Mouse (Mus musculus) thymus, postnatal 10 days (tissue): ENCODE measurements around the gene Wrnip1.

Experiments
- DNase-seq, 2 experiments: peaks; one replicate each; pipeline ENCODE4 v3.0.0; 2021; ENCODE audit warnings: low spot score in 2 of 2

Gene Wrnip1

DNA sequence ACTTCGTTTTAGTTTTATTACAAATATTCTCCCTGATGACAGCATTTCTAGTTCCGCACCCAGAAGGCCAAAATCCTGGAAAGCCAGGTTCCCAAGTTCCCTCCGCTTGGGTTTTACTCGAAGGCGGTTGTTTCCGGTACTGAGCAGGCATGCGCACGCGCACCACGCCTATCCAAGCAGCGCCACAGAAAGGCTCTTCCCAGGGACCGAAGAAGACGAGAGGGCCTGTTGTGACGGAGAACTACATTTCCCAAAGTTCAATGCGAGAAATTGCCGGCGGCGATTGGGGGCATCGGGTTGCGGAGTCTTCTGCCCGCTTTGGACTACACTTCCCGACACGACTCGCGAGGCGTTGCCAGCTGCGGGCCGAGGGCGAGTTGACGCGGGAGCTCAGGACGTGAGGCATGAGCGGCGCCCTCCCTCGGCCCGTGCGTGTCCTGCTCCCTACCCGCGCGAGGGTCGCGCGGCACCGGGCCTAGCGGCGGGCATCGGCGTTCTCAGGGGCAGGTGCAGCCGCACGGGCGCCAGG lies at the start of gene Wrnip1:
Gene Wrnip1 (plus strand): TSS at position 346 of the 529 bp plus-strand sequence.
- peak; percentile 93 to 95 for DNase-seq

GRCm38 (mm10) chr13:32752066-32752657 lies 49.7 kb upstream of the Wrnip1 start:
- no peak for DNase-seq

- no peak for DNase-seq
Observed at GRCm38 (mm10) chr13:32759036-32759435, 42.8 kb upstream of the Wrnip1 start.

- DNase-seq: no peak
Observed at GRCm38 (mm10) chr13:32760795-32761194, 41.0 kb upstream of the Wrnip1 start.

- DNase-seq: no peak
Observed at GRCm38 (mm10) chr13:32763141-32763540, 38.7 kb upstream of the Wrnip1 start.

DNA sequence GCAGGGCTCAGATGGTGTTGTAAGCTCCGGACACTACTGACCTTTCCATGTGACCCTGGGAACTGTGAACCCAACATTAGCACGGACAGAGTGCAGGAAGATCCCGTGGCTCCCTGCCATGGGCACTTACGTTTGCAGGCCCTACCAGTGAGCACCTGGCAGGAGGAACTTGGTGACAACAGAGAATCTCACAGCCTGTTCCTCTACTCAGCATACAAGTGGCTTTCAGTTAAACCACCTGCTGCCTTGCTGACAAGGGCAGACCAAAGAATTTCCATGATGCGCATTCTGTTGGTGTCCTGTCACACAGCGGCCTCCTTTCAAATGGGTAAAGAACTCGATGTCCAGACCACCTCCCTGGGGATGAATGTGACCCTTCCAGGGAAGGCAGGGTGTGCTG lies 37.4 kb upstream of the Wrnip1 start:
- no peak for DNase-seq

GRCm38 (mm10) chr13:32768104-32768503 lies 33.7 kb upstream of the Wrnip1 start:
- peak in 1 of 2 experiments; percentile 57 for DNase-seq

GRCm38 (mm10) chr13:32769960-32770359 lies 31.9 kb upstream of the Wrnip1 start:
- DNase-seq: no peak

- DNase-seq: no peak
Observed at GRCm38 (mm10) chr13:32775889-32776288, 25.9 kb upstream of the Wrnip1 start.

DNA sequence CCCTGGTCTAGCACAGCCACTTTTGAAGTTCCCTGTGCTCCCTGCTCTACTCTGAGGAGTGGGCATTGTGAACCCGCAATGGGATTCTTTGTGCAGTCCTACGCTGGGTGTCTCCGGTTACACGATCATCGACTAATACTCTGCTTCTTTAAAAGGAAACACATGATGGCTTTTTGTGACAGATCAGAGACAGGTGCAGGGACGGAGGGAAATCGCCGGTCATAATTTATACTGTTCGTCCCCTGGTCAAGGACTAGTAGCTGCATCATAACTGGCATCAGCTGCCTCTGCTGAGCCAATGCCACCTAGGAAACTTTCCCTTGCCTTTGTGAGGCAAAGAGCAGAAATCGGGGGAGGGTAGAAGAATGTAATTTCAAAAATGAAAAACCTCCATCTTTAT lies 25.5 kb upstream of the Wrnip1 start:
- no peak for DNase-seq

GRCm38 (mm10) chr13:32778861-32779260 lies 23.0 kb upstream of the Wrnip1 start:
- no peak for DNase-seq

- no peak for DNase-seq
Observed at GRCm38 (mm10) chr13:32783055-32783454, 18.8 kb upstream of the Wrnip1 start.

GRCm38 (mm10) chr13:32783816-32784215 lies 18.0 kb upstream of the Wrnip1 start, which contains the start of gene Mylk4:
Gene Mylk4 (minus strand): TSS chr13:32783954.
- DNase-seq: no peak

GRCm38 (mm10) chr13:32787584-32787983 lies 14.3 kb upstream of the Wrnip1 start:
- no peak for DNase-seq

- DNase-seq: no peak
Observed at GRCm38 (mm10) chr13:32789781-32790180, 12.1 kb upstream of the Wrnip1 start.

GRCm38 (mm10) chr13:32794619-32795018 lies 7.2 kb upstream of the Wrnip1 start:
- DNase-seq: no peak

DNA sequence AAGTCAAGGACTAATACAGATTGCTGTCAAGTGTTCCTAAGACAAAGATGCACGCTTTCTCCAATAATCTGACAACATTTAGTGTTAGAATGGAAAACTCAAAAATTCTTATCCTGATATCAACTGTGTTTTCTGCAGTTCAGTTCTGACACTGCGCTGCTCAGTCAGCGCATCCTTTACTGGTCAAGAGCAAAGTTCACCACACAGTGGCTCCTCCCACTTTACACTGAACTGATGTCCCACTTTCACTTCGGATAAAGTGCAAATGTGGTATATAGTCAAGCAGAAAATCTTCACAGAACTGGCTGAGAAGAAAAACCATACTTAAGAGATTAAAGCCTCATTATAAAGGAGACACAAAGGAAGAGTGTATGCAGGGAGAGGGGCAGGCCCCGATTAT lies 6.7 kb upstream of the Wrnip1 start:
- no peak for DNase-seq

DNA sequence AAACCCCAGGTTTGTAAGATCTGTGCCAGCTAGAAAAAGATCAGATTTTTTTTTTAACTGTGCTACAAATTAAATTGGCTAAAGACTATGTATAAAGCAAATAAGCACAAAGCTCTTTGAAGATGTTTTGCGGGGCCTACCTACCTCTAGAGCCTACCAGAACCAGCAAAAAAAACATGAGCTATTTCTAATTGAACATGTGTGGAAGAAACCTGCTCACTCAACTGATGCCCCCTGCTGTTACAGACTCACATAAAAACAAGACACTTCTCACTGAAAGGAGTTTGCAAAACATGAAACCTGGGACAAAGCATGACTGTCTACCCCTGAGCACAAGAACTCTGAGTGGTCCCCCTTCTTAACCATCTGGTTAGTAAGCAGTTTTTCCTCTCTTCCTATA lies 4.8 kb upstream of the Wrnip1 start:
- no peak for DNase-seq

GRCm38 (mm10) chr13:32799131-32799530 lies 2.7 kb upstream of the Wrnip1 start:
- no peak for DNase-seq

DNA sequence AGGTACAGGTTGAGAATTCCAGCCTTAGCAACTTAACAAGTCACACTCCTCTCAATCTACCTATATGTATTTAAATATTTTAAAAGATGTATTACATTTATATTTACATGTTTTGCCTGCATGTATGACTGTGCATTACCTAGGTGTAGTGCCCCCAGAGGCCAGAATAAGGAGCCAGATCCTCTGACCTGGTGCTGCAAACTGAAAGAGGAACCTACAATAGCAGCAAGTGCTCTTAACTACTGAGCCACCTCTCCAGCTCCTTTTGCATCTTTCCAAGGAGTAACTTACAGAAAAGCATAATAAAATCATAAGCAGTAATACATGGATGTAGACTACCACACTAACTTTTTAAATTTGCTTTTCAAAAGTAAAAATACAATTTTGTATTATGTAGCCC lies 979 bp upstream of the Wrnip1 start:
- peak; percentile 18 to 36 for DNase-seq

DNA sequence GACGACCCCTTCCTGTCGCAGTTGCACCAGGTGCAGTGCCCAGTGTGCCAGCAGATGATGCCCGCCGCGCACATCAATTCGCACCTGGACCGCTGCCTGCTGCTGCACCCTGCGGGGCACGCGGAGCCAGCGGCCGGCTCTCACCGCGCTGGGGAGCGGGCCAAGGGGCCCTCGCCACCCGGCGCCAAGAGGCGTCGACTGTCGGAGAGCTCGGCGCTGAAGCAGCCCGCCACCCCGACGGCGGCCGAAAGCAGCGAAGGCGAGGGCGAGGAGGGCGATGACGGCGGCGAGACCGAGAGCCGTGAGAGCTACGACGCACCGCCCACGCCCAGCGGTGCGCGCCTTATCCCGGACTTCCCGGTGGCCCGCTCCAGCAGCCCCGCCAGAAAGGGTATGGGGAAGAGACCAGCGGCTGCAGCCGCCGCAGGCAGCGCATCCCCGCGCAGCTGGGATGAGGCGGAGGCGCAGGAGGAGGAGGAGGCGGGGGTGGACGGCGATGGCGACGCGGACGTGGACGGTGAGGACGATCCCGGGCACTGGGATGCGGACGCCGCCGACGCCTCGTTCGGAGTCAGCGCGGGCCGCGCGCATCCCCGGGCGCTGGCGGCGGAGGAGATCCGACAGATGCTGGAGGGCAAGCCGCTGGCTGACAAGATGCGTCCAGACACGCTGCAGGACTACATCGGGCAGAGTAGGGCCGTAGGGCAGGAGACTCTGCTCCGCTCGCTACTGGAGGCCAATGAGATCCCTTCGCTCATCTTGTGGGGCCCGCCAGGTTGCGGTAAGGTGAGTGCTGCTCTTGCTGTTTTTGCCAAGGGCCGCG lies 632 bp downstream of the Wrnip1 start, which contains the start of gene D930007J09Rik:
Gene D930007J09Rik (minus strand): TSS at position 591 of the 823 bp plus-strand sequence.
- peak; percentile 30 to 49 for DNase-seq

DNA sequence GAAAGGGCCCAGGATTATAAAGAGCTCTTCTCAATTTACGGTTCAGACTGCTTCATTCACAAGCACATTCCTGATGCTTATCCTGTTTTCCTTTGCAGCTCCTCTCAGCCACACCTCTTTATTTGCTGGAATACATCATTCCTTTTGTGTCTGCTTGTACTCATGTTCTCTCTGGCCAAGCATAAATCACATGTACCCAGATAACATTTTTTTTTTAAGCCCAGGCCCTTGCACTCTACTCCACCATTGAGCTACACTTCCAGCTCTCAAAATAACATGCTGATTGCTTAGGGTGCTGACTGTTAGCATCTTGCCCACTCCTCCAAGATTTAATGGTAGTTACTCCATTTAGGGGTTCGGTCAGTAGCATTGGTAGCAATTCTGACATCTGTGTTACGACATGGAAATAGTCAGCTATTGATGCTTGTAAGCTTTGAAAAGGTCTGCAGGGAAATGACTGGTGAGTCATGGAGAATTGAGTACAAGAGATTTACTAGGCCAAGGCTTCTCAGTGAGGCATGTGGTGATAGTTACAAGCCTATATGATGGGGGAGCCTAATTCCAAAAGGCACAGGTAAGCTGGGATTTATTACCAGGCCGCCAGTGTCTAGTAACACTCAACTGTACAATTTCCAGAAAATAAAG lies 2.0 kb downstream of the Wrnip1 start:
- DNase-seq: no peak
